Mouse (Mus musculus): Measurements from ENCODE around the gene Opalin.

Gene Opalin

GRCm38 (mm10) chr19:41026551-41026950 lies 50.4 kb downstream of the Opalin start:
- in situ Hi-C loops (cut with MboI; ENCODE audit: unreplicated experiment in 2 of 2), result no loop called here

- in situ Hi-C loops (cut with MboI; ENCODE audit: unreplicated experiment in 2 of 2), result no loop called here
Measured at GRCm38 (mm10) chr19:41022244-41022643, 54.7 kb downstream of the Opalin start.

GRCm38 (mm10) chr19:41020537-41020936 lies 56.4 kb downstream of the Opalin start:
- in situ Hi-C loops (cut with MboI; ENCODE audit: unreplicated experiment in 2 of 2), result no loop called here

GRCm38 (mm10) chr19:41019164-41019675 lies 57.7 kb downstream of the Opalin start:
- in situ Hi-C loops (cut with MboI; ENCODE audit: unreplicated experiment in 2 of 2), result loop anchor here (5.0 to 10.0 kb wide), 2 partner anchors 33 to 54 kb away; no protein-coding TSS in a partner anchor

GRCm38 (mm10) chr19:41015951-41016716 lies 60.8 kb downstream of the Opalin start:
- in situ Hi-C loops (cut with MboI; ENCODE audit: unreplicated experiment in 2 of 2), result loop anchor here (5.0 to 10.0 kb wide), 2 partner anchors 36 to 51 kb away; no protein-coding TSS in a partner anchor

GRCm38 (mm10) chr19:41014003-41014402 lies 62.9 kb downstream of the Opalin start:
- in situ Hi-C loops (cut with MboI; ENCODE audit: unreplicated experiment in 2 of 2), result loop anchor here (10.0 kb wide), 1 partner anchor 49 kb away; no protein-coding TSS in a partner anchor

GRCm38 (mm10) chr19:41013591-41013990 lies 63.3 kb downstream of the Opalin start:
- in situ Hi-C loops (cut with MboI; ENCODE audit: unreplicated experiment in 2 of 2), result loop anchor here (10.0 kb wide), 1 partner anchor 49 kb away; no protein-coding TSS in a partner anchor
